Mouse (Mus musculus) bone marrow, adult 2 months (tissue): Measurements from ENCODE around the gene Zfp984.

Experiments
- CTCF ChIP-seq: fragments of 200-500 bp; IDR thresholded peaks from 2 replicates; pipeline ENCODE4 v1.5.1; 2011; ENCODE audit warnings: low read length, control low read depth; ENCODE audit not compliant: control insufficient read depth, insufficient read depth
- POLR2A ChIP-seq: fragments of 200-500 bp; IDR thresholded peaks from 2 replicates; pipeline ENCODE4 v1.6.1; 2011; ENCODE audit warnings: low read depth, mild to moderate bottlenecking, control low read depth, low read length, borderline replicate concordance; ENCODE audit not compliant: control insufficient read depth

DNA sequence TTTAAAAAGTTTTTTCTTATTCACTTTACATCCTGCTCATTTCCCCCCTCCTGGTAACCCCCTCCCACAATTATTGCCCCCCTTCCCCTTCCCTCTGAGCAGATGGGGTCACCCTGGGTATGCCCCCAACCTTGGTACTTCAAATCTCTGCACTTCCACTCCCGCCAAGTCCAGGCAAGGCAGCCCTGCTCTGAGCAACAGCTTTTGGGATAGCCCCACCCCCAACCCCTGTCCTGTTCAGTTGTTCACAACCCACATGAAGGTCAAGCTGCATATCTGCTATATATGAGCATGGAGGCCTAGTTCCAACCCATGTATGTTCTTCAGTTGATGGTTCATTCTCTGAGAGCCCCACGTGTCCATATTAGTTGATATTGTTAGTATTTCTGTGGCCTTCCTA, 41.2 kb upstream of the Zfp984 start:
- TF ChIP-seq POLR2A, result no peak
- TF ChIP-seq CTCF, result no peak
